Mouse (Mus musculus) lung, adult 2 months (tissue): ENCODE measurements around the gene Layn.

ENCODE experiments used
- CTCF ChIP-seq: fragments of 200-500 bp; IDR thresholded peaks from 2 replicates; pipeline ENCODE4 v1.5.1; 2011; ENCODE audit warnings: mild to moderate bottlenecking, low read length, control low read depth; ENCODE audit not compliant: insufficient read depth
- POLR2A ChIP-seq: fragments of 200-500 bp; IDR thresholded peaks from 2 replicates; pipeline ENCODE4 v1.6.1; 2011; ENCODE audit warnings: low read depth, mild to moderate bottlenecking, control low read depth, low read length, borderline replicate concordance; ENCODE audit errors: extremely low read depth

DNA sequence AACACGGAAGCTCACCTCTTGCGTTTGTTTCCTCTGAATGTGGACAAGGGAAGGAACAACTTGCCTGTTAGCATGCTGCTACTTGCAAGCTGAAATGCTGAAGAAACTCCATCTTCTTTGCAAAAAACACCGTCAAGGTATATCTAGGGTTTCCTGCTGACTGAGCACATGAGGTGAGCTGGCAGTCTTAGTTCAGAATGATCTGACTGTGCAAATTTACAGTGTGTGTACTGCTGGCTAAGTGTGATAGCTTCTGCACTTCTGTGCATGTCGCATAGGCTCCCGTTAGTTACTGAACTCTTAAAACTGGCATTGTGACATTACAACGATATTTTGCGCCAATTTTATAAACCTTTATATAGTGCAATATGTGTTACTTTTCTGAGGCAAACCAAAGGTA lies 57.2 kb downstream of the Layn start:
- no peak for TF ChIP-seq POLR2A
- TF ChIP-seq CTCF = no peak
